Mouse (Mus musculus) heart, postnatal 0 days (tissue): ENCODE data around the gene Gm4559.
"Not testable (repeated sequence)": the region's sequence is repeated elsewhere in the genome, so short reads cannot be mapped to it uniquely, and the experiment has no call there.

ENCODE experiments used
- CTCF ChIP-seq: IDR thresholded peaks from 2 replicates; pipeline ENCODE4 v1.5.1; 2016; ENCODE audit warnings: antibody characterized with exemption, control low read depth, low read depth
- EP300 ChIP-seq: IDR thresholded peaks from 2 replicates; pipeline ENCODE4 v1.6.1; 2016; ENCODE audit warnings: antibody characterized with exemption, low read depth

DNA sequence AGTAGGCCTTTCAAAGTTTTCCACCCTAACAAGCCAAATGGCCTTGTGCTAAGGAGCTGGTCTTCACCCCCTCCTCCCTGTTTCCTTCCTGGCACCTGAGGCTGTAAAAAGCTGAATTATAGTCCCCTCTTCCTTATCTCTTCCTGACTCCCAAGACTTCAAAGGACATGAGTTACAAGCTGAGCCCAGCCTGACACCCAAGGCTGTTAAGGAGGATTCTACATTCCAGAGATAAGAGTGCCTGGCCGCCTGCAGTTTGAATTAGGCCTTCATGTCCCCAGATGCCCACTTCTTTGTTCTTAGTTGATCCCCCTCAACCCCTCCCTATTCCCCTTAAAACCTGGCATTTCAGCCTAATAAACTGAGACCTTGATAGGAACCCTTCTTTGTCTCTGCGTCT lies 8.7 kb upstream of the Gm4559 start:
- TF ChIP-seq CTCF, EP300: not testable (repeated sequence)
